Mouse (Mus musculus) erythroblast, adult 5-6 weeks (primary cell): Measurements from ENCODE around the gene Proca1. TPM values are rescaled to one million over a fixed set of nuclear protein-coding genes. Genes with fewer than 3 reads are reported as not detected.
"Not testable (repeated sequence)": the region's sequence is repeated elsewhere in the genome, so short reads cannot be mapped to it uniquely, and the experiment has no call there.

Experiments used
- ATAC-seq: replicated peaks from 2 replicates; pipeline ENCODE4 v1.8.0; 2016; ENCODE audit warnings: moderate number of reproducible peaks, mild to moderate bottlenecking, moderate TSS enrichment, inconsistent platforms; ENCODE audit not compliant: poor library complexity, low FRiP score, severe bottlenecking
- total RNA-seq, 2 experiments: library from RNA; stranded (forward) in 1 of 2; stranded (reverse) in 1 of 2; fragments of 150-400 nt in 1 of 2; fragments of 200-764, 138-1000 nt in 1 of 2; gene quantifications; 2 replicates each; pipeline versions ENCODE4 v1.2.3 to v1.2.4; 2015 to 2017; ENCODE audit warnings: low replicate concordance in 2 of 2

Gene Proca1
- total RNA-seq, 2 experiments from 2014 or later = not detected

DNA sequence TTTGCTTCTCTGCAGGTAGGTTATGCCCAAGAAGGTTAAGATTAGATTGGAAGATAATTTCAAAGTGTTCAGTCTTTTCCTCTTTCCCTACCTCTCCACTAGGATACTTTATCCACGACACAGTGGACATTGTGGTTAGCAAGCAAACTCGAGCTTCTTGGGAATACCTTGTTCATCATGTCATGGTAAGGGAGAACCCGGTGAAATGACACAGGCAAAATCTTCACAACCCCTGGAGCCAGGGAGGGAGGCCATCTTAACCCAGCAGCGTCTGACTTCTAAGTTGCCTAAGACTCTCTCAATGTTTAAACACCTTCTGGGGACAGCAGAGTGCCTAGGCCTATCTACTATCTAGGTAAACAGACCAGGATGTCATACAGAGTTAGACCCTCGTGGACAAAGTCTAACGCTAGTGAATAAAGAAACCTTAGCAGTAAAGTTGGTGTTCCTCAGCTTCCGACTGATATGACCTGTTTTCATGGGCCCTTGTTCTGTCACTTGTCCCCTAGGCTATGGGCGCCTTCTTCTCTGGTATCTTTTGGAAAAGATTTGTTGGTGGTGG, 13.7 kb upstream of the Proca1 start:
- no peak for ATAC-seq

DNA sequence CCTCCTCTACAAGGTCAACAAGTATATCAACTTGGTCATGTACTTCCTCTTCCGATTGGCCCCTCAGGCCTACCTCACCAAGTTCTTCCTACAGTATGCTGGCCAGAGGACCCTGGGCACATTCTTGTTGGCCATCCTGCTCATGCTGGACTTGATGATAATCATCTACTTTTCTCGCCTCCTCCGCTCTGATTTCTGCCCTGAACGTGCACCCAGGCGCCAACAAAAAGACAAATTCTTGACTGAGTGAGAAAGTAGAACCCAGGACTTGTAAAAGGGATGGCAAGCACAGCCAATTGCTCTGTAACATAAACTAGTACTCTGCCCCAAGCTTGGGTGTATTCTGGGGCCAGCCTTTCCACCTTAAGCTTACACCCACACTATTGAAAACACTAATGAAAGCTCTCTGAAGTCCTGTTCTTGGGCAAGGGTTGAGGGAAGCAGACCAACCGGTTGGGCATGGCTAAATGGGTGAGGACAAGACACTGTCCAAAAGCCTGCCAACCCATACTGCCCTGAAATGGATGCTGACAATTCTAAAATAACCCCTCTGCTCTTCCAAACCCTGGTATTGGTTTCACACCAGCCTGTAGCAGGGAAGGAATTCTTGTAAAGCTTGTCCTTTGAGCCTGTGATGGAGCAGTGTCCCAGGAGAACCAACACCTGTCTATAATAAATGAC, 13.0 kb upstream of the Proca1 start:
- no peak for ATAC-seq

DNA sequence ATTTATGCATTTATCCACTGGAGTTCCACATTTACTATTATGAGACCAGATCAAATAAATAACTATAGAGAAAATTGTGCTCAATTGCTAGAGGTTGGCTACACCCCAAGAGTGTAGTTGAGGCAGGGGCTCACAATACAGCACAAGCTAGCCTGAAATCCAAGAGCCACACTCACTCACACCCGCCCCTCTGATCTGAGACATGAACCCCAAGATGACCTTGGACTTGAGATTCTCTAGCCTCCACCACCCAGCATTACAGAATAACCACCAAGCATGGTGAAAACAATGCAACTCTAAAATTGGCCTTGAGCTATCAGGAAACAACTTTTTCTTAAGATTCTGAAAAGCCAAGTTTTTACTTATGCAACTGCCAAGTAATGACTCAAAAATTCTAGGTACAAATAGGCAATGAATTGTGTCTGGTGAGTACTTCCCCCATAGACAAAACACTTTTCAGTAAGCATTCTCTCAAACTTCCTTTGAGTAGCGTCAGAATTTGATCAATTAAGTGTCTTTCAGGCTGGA, 11.3 kb upstream of the Proca1 start:
- ATAC-seq = no peak

DNA sequence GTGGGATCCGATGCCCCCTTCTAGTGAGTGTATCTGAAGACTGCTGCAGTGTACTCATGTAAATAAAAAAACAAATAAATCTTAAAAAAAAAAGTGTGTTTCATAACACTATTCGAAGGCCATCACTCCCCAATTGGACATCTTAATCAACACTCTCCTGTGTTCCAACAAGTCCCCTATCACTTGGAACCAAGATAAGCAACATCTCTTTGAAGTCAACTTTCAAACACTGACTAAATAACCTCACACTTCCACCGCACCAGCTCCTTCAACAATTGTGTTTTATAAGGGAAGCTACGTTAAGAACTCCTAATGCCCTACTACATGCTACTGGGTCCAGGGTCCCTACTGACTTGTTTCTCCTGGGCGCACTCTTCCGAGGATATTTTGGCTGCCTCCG, 10.7 kb upstream of the Proca1 start:
- ATAC-seq = no peak

DNA sequence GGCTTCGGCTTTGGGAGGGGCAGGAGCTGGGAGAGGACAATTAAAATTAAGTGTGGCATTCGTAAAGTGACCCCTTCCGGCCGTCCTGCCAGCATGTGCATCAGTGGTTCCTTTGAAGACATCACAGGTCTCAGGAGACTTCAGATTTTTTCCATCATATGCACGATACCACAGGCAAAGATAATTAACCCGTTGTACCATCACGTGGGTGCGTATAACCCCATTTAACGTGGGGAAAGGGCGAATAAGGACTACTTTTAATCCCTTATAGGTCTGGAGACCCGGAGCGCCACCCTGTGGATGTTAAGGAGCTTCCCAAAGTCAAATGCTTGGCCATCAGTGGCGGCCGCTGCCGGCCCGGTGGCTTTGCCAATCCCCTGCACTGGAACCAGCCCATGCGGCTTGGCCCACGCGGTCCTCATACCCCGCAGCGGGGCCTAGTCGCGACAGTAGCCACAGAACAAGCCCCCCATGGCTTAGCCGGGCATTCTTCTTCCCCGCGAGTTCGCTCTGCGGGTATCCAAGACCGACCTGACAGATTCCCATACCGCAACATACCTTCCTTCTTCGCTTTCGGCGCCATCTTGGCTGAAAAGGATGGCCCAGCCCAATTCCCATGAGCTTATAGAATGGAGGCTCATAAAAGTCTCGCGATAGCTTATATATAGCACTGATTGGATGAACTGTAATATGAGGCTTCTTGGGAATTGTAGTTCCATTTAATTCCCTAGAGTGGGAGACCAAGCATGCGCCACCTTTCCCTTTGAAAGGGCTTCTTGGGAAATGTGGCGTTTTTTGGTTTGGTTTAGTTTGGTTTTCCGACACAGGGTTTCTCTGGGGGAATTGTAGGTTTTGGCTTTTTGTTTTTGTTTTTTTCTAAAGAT, 10.0 kb upstream of the Proca1 start, which contains the start of gene Rpl23a:
Gene Rpl23a, minus strand, starts transcription at position 624 of the 884 bp plus-strand sequence.
- ATAC-seq = peak; percentile 86

DNA sequence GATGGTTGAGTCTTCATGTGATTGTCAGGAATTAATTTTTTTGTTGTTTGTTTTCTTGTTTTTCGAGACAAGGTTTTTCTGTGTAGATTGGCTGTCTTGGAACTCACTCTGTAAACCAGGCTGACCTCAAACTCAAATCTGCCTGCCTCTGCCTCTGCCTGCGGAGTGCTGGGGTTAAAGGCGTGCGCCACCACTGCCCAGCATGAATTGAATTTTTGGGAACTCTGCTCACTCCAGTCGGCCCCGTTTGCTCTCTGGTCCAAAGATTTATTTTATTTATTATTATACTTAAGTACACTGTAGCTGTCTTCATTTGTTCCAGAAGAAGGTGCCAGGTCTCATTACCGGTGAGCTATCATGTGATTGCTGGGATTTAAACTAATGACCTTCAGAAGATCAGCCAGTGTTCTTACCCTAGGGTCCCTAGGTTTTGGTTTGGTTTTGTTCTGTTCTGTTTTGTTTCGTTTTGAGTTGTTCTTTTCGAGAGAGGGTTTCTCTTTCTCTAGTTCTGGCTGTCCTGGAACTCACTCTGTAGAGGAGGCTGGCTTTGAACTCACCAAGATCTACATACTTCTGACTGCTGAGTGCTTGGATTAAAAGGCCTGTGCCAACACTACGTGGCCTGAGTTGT, 9.2 kb upstream of the Proca1 start:
- ATAC-seq = no peak

DNA sequence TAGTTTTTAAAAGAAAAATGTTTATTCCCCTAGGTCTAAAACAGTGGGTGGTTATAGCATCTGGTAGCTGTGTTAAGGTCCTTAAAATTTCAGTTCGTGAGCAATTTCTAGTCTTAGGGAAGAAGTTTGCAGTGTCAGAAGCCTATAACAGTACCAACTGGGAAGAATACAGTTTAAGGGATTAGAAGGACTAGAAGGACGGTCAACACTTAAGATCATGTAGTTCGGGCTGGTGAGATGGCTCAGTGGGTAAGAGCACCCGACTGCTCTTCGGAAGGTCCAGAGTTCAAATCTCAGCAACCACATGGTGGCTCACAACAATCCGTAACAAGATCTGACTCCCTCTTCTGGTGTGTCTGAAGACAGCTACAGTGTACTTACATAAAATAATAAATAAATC, 8.5 kb upstream of the Proca1 start:
- not testable (repeated sequence) for ATAC-seq

DNA sequence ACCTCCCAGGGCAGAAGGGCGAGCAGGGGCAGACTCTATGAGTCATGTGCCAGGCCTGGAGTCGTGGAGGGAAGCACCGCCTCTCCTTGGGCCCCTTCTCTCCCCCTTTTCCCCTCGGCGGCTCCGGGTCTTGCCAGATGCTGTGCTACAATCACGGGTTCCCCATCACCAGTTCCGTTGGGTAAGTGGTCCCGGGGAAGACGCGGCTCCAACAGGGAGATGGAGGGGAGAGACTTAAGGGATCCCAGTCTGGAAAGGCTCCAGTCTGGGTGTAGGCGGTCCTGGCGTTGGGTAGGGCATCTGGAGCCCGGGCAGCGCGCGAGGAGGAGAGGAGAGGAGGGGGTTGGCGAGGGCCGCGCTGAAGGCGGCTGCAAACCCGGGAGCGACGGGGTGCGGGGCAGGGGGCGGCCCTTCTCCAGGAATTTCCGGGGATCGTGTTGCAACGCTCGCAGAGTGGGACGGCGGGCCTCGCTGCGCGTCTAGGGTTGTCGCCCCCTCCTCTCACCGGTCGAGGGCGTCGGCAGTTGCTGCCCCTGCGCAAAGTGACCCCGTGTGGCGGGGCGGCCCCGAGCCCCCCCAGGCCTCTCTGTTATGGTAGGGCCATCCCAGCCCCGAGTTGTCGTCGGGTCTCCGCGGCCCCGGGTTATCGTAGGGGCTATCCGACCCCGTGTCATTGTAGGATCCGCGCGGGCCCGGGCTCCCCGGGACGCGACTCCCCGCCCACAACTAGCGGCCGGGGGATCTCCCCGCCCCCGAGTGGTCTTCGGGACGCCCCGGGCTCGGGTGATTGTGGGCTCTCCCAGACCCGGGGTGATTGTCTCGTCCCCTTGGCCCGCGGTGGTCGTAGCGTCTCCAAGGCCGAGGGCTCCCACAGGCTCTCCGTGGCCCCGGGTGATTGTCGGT, 4.6 kb upstream of the Proca1 start, which contains the start of gene Rab34:
Gene Rab34, plus strand, starts transcription at position 100 of the 903 bp plus-strand sequence.
- no peak for ATAC-seq

DNA sequence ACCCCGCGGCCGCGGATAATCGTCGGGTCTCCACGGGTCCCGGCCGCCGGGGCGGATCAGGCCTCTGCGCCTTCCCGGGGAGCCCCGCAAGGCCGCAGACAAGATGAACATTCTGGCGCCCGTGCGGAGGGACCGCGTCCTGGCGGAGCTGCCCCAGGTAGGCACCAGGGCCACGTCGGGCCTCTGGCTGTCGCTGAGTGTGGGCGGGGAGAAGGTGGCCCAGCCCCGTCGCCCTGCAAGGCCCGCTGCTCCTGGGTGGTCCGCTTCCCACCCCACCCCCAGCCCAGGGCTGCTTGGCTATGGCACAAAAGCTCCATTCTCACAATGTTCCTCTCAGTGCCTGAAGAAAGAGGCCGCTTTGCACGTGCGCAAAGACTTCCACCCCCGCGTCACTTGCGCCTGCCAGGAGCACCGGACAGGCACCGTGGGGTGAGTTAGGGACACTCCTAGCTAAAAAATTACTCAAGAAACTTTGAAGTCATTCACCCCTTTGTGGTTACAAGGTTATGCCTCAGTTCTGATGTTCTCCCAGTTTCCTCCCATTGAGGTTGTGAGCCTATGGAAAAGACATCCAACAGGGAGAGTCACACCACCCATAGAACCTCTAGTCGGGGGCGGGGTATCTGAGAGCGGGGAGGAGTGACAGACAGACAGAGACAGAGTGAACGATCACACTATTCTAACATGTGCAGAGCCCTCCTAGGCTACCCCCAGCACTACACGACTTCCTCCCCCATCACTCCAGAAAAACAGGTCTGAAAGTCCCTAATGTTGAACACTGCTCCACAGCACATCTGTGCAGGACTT, 3.8 kb upstream of the Proca1 start:
- ATAC-seq = no peak

DNA sequence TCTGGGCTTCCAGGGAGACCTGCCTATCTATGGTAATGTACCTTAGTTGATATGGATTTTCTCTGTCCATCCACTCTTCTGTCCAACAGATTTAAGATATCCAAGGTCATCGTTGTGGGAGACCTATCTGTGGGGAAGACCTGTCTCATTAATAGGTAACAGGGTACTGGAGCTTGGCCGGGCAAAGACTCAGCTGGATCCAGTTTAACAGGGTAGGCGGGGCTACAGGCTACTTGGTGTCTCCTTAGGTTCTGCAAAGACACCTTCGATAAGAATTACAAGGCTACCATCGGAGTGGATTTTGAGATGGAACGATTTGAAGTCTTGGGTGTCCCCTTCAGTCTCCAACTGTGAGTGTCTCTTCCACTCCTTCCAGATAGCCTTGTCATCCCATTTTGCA, 3.2 kb upstream of the Proca1 start:
- no peak for ATAC-seq

DNA sequence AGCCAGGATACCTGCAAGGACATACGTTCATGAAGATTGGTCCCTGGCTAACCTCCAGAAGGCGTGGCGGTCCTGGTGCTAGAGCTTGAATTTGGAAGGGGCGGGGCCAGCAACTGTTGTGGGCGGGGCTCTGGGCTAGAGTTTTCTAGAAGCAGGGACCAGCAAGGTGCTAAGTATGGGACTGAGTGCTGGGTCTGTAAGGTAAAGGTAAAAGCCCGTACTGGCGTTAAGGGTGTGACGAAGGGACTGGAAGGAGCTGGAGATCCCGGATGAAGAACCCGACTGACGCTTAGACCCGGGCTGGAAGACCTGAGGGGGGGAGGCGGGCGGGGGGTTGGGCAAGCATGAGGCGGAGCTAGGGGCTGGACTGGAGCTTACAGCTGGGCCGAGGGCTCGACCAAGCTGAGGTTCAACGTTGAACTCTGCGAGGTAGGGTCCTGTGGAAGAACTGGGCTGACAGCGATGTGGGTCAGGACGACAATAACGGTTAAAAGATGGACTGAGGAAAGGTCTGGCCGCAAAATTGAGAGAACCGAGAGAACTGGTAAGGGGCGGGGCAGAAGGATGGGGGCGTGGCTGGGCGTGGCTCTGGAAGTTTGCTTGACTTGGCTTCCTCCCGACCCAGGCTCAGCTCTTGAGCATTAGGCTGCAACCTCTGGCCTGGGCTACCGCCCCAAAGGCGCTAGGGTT, 1.4 kb downstream of the Proca1 start:
- peak; percentile 80 for ATAC-seq

DNA sequence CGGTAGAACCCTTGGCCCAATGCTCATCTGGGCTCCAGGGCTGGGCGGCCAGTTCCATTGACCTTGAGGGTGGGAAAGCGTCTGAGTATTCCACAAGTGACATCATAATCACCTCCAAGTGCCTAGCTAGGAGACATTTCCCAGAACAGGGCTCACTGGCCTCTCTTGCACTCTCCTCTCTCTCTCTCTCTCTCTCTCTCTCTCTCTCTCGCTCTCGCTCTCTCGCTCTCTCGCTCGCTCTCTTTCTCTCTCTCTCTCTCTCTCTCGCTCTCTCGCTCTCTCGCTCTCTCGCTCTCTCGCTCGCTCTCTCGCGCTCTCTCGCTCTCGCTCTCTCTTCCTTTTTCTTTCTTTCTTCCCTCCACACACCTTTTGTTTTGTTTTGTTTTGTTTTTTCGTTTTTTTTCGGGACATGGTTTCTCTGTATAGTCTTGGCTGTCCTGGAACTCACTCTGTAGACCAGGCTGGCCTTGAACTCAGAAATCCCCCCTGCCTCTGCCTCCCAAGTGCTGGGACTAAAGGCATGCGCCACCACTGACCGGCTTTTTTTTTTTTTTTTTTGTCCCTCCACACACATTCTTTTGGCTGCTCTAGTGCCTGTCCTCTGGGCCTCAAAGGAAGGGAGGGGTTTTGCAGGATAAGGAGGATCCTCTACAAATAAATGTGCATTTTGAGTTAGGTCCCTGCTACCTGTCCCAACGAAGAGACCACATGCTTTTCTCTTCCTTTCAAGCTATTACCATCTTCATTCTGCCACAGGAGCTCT, 2.1 kb downstream of the Proca1 start:
- ATAC-seq = no peak

DNA sequence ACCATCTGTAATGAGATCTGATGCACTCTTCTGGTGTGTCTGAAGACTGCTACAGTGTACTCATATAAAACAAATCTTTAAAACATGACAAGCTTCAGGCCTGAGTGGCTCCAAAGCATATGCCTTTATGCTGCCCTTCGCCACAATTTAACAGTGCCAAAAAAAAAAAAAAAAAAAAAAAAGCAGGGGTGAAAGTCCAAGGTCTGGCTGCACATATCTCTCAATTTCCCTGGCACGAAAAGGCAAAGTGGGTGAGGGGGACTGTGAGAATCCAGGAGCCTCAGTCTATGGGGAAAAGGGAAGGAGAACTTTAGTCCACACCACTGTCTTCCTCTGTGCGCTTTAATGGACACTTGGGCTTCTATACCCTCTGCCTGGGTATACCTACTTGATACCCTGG, 9.2 kb downstream of the Proca1 start:
- ATAC-seq = no peak

DNA sequence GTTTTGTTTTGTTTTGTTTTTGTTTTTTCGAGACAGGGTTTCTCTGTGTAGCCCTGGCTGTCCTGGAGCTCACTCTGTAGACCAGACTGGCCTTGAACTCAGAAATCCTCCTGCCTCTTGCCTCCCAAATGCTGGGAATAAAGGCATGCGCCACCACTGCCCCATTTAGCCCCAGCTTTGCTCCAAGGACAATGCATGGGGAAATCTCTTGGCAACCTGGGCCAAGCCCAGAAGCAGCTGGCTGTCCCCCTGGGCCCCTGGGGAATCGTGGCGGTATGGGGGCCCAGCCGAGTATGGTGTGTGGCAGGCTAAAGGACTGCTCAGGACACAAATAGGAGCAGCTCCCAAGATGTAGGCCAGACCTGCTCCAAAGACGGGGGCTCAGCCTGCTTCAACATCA, 11.1 kb downstream of the Proca1 start:
- ATAC-seq = no peak

DNA sequence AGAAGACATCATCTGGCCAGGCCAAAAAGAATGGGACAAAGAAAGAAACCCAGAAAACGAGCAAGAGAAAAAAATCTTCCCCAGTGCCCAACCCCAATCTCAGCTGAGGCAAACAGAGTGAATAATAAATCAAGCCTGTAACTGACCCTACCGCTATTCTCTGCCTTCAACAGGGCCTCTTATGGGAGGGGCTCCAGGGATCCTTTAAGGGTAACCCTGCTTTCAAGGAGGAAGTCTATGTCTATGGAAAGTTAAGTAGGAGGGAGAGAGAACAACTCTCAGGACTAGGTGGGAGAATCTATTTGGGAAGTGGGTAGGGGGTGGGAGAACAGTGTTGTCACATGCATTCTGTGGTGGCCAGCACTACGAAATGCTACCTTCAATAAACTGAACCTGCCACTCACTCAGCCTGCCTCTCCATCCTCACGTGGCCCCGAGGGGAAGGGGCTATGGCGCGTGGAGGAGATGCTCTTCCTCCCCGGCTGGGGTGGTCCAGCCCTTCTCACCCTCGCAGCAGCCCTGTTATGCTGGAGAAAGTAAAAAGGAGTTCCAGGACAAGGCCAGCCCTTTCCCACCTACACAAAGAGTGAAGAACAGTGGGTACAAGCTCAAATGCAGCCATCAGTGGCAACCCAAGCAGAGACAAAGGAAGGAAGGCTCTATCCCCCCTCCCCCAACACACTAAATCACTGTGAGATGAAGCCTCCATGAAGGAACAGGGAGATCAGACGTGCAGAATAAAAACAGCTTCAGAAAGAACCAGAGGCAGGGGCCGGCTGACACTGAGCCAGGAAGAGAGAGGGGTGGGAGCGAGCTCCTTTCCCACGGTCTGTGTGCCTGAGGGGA, 12.4 kb downstream of the Proca1 start:
- no peak for ATAC-seq

DNA sequence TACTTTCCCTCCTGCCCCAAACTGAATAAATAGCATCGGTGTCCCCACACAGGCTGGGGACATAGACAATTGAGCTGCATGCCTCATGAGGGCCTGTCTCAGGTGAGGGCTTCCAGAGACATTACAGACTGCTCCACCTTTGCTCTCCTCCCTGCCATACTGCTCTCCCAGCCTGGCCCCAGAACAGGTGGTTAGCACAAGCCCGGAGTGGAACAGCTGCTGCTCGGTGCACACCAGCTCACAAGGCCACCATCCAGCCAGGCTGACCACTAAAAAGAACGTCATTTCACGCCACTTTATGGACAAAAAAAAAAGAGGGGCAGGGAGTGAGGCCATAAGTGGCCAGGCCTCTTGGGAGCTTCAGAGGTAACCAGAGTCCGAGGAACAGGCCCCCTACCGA, 14.0 kb downstream of the Proca1 start:
- no peak for ATAC-seq
